Mouse (Mus musculus) embryonic fibroblast, embryonic 13.5 days (primary cell): ENCODE measurements at regions not wholly inside any gene's neighbourhood (a gene's known extent, or its start where the extent isn't known, plus 50 kb on each side); places are given as distances from the start of the nearest gene placed in this dataset.

Experiments
- CTCF ChIP-seq: IDR thresholded peaks from 2 replicates; pipeline ENCODE4 v1.5.1; 2011; ENCODE audit warnings: mild to moderate bottlenecking, control low read depth, low read length, moderate library complexity, borderline replicate concordance; ENCODE audit not compliant: insufficient read depth
- POLR2A ChIP-seq: IDR thresholded peaks from 2 replicates; pipeline ENCODE4 v1.6.1; 2011; ENCODE audit warnings: low read depth, mild to moderate bottlenecking, control low read depth, low read length, moderate library complexity

- TF ChIP-seq CTCF (no peak), POLR2A (no peak)
Observed at GRCm38 (mm10) chr3:149239664-149240063, 249.3 kb upstream of the Adgrl2 start.
